Mouse (Mus musculus) gastrocnemius, adult 18-20 months (tissue): ENCODE measurements around the gene Meis1. TPM values are rescaled to one million over a fixed set of nuclear protein-coding genes. Genes with fewer than 3 reads are reported as not detected.

Experiments
- DNase-seq: peaks from one replicate; pipeline ENCODE4 v3.0.0; 2021; ENCODE audit warnings: low spot score
- total RNA-seq, 2 experiments: library from RNA; stranded (reverse); gene quantifications; 2 replicates each; pipeline ENCODE4 v1.2.3; 2021

Gene Meis1
- total RNA-seq, 2 experiments from 2014 or later, result 3.6 to 4.0 TPM

GRCm38 (mm10) chr11:19014441-19015161, 4.2 kb downstream of the Meis1 start:
- peak; percentile 25 for DNase-seq

GRCm38 (mm10) chr11:19014113-19014440, 4.7 kb downstream of the Meis1 start:
- DNase-seq, result no peak

GRCm38 (mm10) chr11:19013141-19014112, 5.4 kb downstream of the Meis1 start:
- DNase-seq, result peak; percentile 12

- DNase-seq, result no peak
These were observed 6.2 kb downstream of the Meis1 start for GRCm38 (mm10) chr11:19012463-19013115.

GRCm38 (mm10) chr11:19012001-19012400, 6.8 kb downstream of the Meis1 start:
- no peak for DNase-seq

GRCm38 (mm10) chr11:19011108-19011805, 7.5 kb downstream of the Meis1 start:
- DNase-seq, result no peak

GRCm38 (mm10) chr11:19010396-19010811, 8.4 kb downstream of the Meis1 start:
- no peak for DNase-seq

GRCm38 (mm10) chr11:19009536-19010395, 9.0 kb downstream of the Meis1 start:
- DNase-seq, result no peak

GRCm38 (mm10) chr11:19008610-19009384, 10.0 kb downstream of the Meis1 start:
- no peak for DNase-seq

GRCm38 (mm10) chr11:19007541-19008424, 11.0 kb downstream of the Meis1 start:
- no peak for DNase-seq

- DNase-seq, result no peak
These were observed 11.7 kb downstream of the Meis1 start for GRCm38 (mm10) chr11:19007068-19007467.

- no peak for DNase-seq
These were observed 12.7 kb downstream of the Meis1 start for GRCm38 (mm10) chr11:19005913-19006693.

GRCm38 (mm10) chr11:19005007-19005912, 13.5 kb downstream of the Meis1 start:
- no peak for DNase-seq

- no peak for DNase-seq
These were observed 15.7 kb downstream of the Meis1 start for GRCm38 (mm10) chr11:19003066-19003465.

GRCm38 (mm10) chr11:18996767-18997166, 22.0 kb downstream of the Meis1 start:
- no peak for DNase-seq

GRCm38 (mm10) chr11:18996289-18996688, 22.5 kb downstream of the Meis1 start:
- DNase-seq, result no peak

- DNase-seq, result no peak
These were observed 26.0 kb downstream of the Meis1 start for GRCm38 (mm10) chr11:18992796-18993195.
